Mouse (Mus musculus) CH12.LX (cell line): ENCODE results near the gene Bsx. TPM values are rescaled to one million over a fixed set of nuclear protein-coding genes. Genes with fewer than 3 reads are reported as not detected.

ENCODE experiments used
- DNase-seq: peaks from one replicate; pipeline ENCODE4 v3.0.0-alpha.2; 2013; ENCODE audit errors: extremely low read depth
- H3K27ac ChIP-seq: 2 replicates; pipeline ENCODE4 v1.5.1; 2012; ENCODE audit warnings: low read depth, mild to moderate bottlenecking, control low read depth, moderate library complexity; ENCODE audit not compliant: insufficient read depth
- H3K27me3 ChIP-seq: replicated peaks from 2 replicates; pipeline ENCODE3; 2012; ENCODE audit warnings: inconsistent platforms
- H3K36me3 ChIP-seq, 2 experiments: replicated peaks in 1 of 2; 2 replicates each; pipeline versions ENCODE3 to v1.6.1; 2012; ENCODE audit warnings: inconsistent platforms in 1 of 2, low read length in 1 of 2, mild to moderate bottlenecking in 1 of 2, mixed read lengths in 1 of 2, moderate library complexity in 1 of 2; ENCODE audit not compliant: control insufficient read depth in 1 of 2, insufficient read depth in 1 of 2
- H3K4me1 ChIP-seq, 2 experiments: 2 replicates each; pipeline ENCODE4 v1.6.1; 2012; ENCODE audit warnings: inconsistent platforms in 1 of 2, moderate library complexity in 1 of 2; ENCODE audit not compliant: insufficient read depth in 2 of 2, control insufficient read depth in 1 of 2
- H3K4me2 ChIP-seq: 2 replicates; pipeline ENCODE4 v1.6.1; 2012; ENCODE audit warnings: low read depth, mild to moderate bottlenecking, control low read depth; ENCODE audit not compliant: poor library complexity, insufficient read depth, severe bottlenecking
- H3K4me3 ChIP-seq, 3 experiments: fragments of 150-350 bp in 1 of 3; sonication (generic) in 1 of 3; replicated peaks in 1 of 3; 2 replicates each; pipeline versions ENCODE3 to v1.5.1; 2011 to 2012; ENCODE audit warnings: low read depth in 2 of 3, low read length in 2 of 3, mild to moderate bottlenecking in 2 of 3, moderate library complexity in 2 of 3, control low read depth in 1 of 3, improper control_type of control experiment in 1 of 3, inconsistent platforms in 1 of 3, mixed read lengths in 1 of 3; ENCODE audit not compliant: poor library complexity in 1 of 3
- H3K79me2 ChIP-seq: replicated peaks from 2 replicates; pipeline ENCODE4 v1.6.1; 2012; ENCODE audit warnings: mild to moderate bottlenecking, moderate library complexity; ENCODE audit not compliant: control insufficient read depth, poor library complexity, insufficient read depth, severe bottlenecking; ENCODE audit errors: extremely low read depth
- H3K9ac ChIP-seq: 2 replicates; pipeline ENCODE4 v1.6.1; 2012; ENCODE audit warnings: low read depth, mild to moderate bottlenecking, control low read depth, moderate library complexity; ENCODE audit not compliant: insufficient read depth
- H3K9me3 ChIP-seq: replicated peaks from 2 replicates; pipeline ENCODE3; 2012; ENCODE audit warnings: low read length, inconsistent platforms, mixed read lengths
- E2F4 ChIP-seq: IDR thresholded peaks from 2 replicates; pipeline ENCODE4 v1.6.1; 2011; ENCODE audit warnings: low read depth, low read length, improper control_type of control experiment; ENCODE audit not compliant: insufficient replicate concordance
- EP300 ChIP-seq: IDR thresholded peaks from 2 replicates; pipeline ENCODE4 v1.6.1; 2011; ENCODE audit warnings: low read length, improper control_type of control experiment
- KAT2A ChIP-seq: IDR thresholded peaks from 2 replicates; pipeline ENCODE4 v1.6.1; 2012; ENCODE audit warnings: low read length, improper control_type of control experiment, inconsistent platforms; ENCODE audit not compliant: insufficient replicate concordance
- MAZ ChIP-seq: IDR thresholded peaks from 2 replicates; pipeline ENCODE4 v1.6.1; 2012; ENCODE audit warnings: low read depth, mild to moderate bottlenecking, inconsistent platforms, low read length, improper control_type of control experiment, moderate library complexity
- NELFE ChIP-seq: IDR thresholded peaks from 2 replicates; pipeline ENCODE4 v1.6.1; 2011; ENCODE audit warnings: low read depth, low read length, improper control_type of control experiment
- POLR2A ChIP-seq: IDR thresholded peaks from 2 replicates; pipeline ENCODE4 v1.6.1; 2011; ENCODE audit warnings: low read depth, mild to moderate bottlenecking, improper control_type of control experiment, low read length
- RAD21 ChIP-seq: IDR thresholded peaks from 2 replicates; pipeline ENCODE4 v1.6.1; 2011; ENCODE audit warnings: low read depth, mild to moderate bottlenecking, low read length, improper control_type of control experiment, moderate library complexity
- SIN3A ChIP-seq: IDR thresholded peaks from 2 replicates; pipeline ENCODE4 v1.6.1; 2012; ENCODE audit warnings: low read length, improper control_type of control experiment, inconsistent platforms
- TCF12 ChIP-seq: IDR thresholded peaks from 2 replicates; pipeline ENCODE4 v1.6.1; 2014; ENCODE audit warnings: low read depth, mild to moderate bottlenecking, inconsistent platforms, low read length, improper control_type of control experiment
- ZMIZ1 ChIP-seq: IDR thresholded peaks from 2 replicates; pipeline ENCODE4 v1.6.1; 2012; ENCODE audit warnings: low read depth, mild to moderate bottlenecking, inconsistent platforms, low read length, improper control_type of control experiment
- ZNF384 ChIP-seq: IDR thresholded peaks from 2 replicates; pipeline ENCODE4 v1.6.1; 2012; ENCODE audit warnings: low read depth, low read length, improper control_type of control experiment, inconsistent platforms
- dilution Hi-C: fragments of 300-500 bp; cut with MboI; formaldehyde crosslinking; loops from 2 replicates; pipeline ENCODE4 v1.14.3; 2020; ENCODE audit warnings: low sequenced_read_pairs; ENCODE audit not compliant: extremely low pct_unique_long_range_greater_than_20kb, extremely low pct_ligation_motif_present
- in situ Hi-C: fragments of 300-500 bp; cut with MboI; formaldehyde crosslinking; loops from 3 replicates; pipeline ENCODE4 v1.14.3; 2019; ENCODE audit warnings: low sequenced_read_pairs, low pct_ligation_motif_present, low pct_unique_long_range_greater_than_20kb, mixed read lengths
- polyA plus RNA-seq: library from polyadenylated mRNA; unstranded; fragments of >175 nt; gene quantifications from 2 replicates; pipeline ENCODE4 v1.2.1, GENCODE M21; 2012; ENCODE audit warnings: low read depth; ENCODE audit not compliant: insufficient read length
- total RNA-seq, 2 experiments: library from RNA; depleted of rRNA; stranded (reverse); fragments of 300-350 nt in 1 of 2; fragments of >200 nt in 1 of 2; gene quantifications; 2 replicates each; pipeline ENCODE4 v1.2.3; 2012 to 2014

Bsx gene
- total and polyA plus RNA-seq, 3 experiments, result not detected

DNA sequence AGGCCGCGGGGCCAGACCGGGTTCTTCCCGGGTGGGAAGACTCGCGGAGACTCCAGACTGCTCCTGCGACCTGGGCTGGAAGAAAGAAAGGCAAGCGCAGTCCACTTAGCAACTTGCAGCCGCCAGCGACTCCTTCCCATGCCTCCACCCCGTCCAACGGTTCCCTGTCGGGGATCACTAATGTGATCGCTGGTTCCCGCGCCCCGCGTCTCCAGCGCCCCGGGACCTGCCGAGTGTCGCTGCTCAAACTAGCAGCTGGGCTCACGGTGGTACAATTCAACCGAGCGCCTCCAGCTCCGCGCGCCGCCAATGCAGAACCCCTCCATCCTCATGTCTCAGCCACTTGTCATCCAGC is 3.9 kb downstream of the Bsx start:
- Histone ChIP-seq H3K4me2 (no peak overlapping the region), H3K9me3 (peaks cover 13% of the 10 kb centered on the region), H3K4me1 (no peaks in the 10 kb centered on the region), H3K36me3 (no peaks in the 10 kb centered on the region), H3K4me3 (no peak overlapping the region), H3K9ac (no peak overlapping the region), H3K79me2 (no peaks in the 10 kb centered on the region), H3K27ac (no peak overlapping the region), H3K27me3 (peaks cover 36% of the 10 kb centered on the region)
- dilution Hi-C loops (no loop called here), in situ Hi-C loops (no loop called here)
- no peak for TF ChIP-seq ZMIZ1
- TF ChIP-seq MAZ, result no peak
- TF ChIP-seq RAD21, result no peak
- no peak for TF ChIP-seq POLR2A
- no peak for DNase-seq

DNA sequence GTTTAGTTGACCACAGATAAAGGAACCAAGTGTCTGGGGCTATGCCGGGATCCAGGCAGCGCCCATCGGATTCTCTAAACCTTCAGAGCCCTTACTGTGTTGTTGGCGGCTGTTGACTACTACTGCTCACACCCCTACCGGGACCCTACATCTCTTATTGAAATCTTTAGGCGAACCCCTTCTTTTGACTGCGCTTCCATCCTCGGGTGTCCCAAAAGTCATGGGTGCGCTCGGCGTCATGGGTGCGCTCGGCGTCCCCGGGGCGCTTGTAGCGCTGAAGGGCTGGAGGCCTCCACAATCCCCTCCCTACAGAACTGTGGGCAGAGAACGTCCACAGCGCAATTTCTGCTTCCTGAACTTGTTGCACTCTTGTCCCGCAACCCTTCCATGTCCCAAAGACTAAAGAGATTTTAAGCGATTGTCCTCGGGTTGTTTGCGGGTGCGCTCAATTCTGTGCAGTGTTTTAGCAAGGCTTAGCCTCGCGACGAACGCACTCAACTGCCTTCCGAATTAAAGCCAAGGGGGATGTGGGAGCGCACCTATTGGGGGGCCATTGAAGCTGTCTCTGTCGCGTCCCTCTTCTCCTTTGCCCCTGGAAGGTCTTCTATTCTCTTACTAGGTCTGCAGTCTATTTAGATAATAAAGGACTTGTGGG is 4.5 kb downstream of the Bsx start:
- H3K4me3 ChIP-seq, result no peak overlapping the region

DNA sequence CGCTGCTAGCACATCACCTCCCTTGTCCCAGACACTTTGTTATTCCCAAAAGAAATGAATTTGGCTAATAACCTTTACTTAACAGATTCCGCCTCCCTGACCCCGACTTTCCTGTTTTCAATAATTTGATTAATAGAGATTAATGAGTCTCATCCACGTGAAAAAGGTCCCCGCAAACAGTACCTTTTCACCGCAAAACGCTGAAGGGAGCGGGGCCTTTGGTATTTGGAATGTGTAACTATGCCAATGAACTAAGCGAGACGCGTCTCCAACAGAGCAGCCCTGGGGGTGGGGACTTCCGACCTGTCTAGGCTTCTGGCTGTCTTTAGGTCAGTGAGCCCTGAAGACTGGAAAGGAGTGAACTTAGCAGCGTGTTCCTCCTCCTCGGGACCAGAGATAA is 5.1 kb downstream of the Bsx start:
- no peak overlapping the region for H3K4me3 ChIP-seq
- dilution Hi-C loops, result no loop called here
- peaks cover 13% of the 10 kb centered on the region for H3K9me3 ChIP-seq
- in situ Hi-C loops, result no loop called here
- no peak overlapping the region for H3K27ac ChIP-seq
- H3K36me3 ChIP-seq, result no peaks in the 10 kb centered on the region
- TF ChIP-seq MAZ (no peak), KAT2A (no peak), E2F4 (no peak), TCF12 (no peak), SIN3A (no peak)
- peaks cover 27% of the 10 kb centered on the region for H3K27me3 ChIP-seq
- no peak overlapping the region for H3K9ac ChIP-seq
- H3K79me2 ChIP-seq, result no peaks in the 10 kb centered on the region
- no peak for DNase-seq
- no peak overlapping the region for H3K4me2 ChIP-seq
- H3K4me1 ChIP-seq, result no peaks in the 10 kb centered on the region

More for the DNA sequence above, 4.5 kb downstream of the Bsx start:
- dilution Hi-C loops, result no loop called here
- in situ Hi-C loops, result no loop called here
- Histone ChIP-seq H3K9ac (no peak overlapping the region), H3K27ac (no peak overlapping the region), H3K27me3 (peaks cover 30% of the 10 kb centered on the region), H3K4me1 (no peaks in the 10 kb centered on the region), H3K36me3 (no peaks in the 10 kb centered on the region), H3K9me3 (peaks cover 13% of the 10 kb centered on the region), H3K4me2 (no peak overlapping the region), H3K79me2 (no peaks in the 10 kb centered on the region)
- TF ChIP-seq MAZ, result no peak
- TF ChIP-seq ZNF384, result no peak
- no peak for TF ChIP-seq NELFE
- TF ChIP-seq TCF12, result no peak
- no peak for TF ChIP-seq EP300
- no peak for DNase-seq
